Mouse (Mus musculus) liver, embryonic 14.5 days (tissue): Measurements from ENCODE around the gene Ptprd. TPM values are rescaled to one million over a fixed set of nuclear protein-coding genes. Genes with fewer than 3 reads are reported as not detected.

Experiments
- ATAC-seq: fragments of 200-750 bp; cut with Nextera tagmentation; 2 replicates; pipeline ENCODE4 v1.8.0; 2017; ENCODE audit warnings: moderate number of reproducible peaks, mild to moderate bottlenecking, moderate library complexity; ENCODE audit not compliant: insufficient read depth
- DNase-seq, 3 experiments: peaks; one replicate each; pipeline ENCODE4 v3.0.0-alpha.2; 2012 to 2013; ENCODE audit warnings: low read depth in 3 of 3, low spot score in 3 of 3
- H3K27ac ChIP-seq: fragments of 300-500 bp; sonication (generic); 2 replicates; pipeline ENCODE4 v1.5.1; 2014; ENCODE audit warnings: moderate library complexity, mild to moderate bottlenecking, control low read depth, inconsistent platforms
- H3K27me3 ChIP-seq: fragments of 300-500 bp; sonication (generic); 2 replicates; pipeline ENCODE4 v1.6.1; 2014; ENCODE audit warnings: mild to moderate bottlenecking, low read length, moderate library complexity; ENCODE audit not compliant: control insufficient read depth, insufficient read depth
- H3K36me3 ChIP-seq: fragments of 300-500 bp; sonication (generic); replicated peaks from 2 replicates; pipeline ENCODE4 v1.6.1; 2014; ENCODE audit warnings: low read depth; ENCODE audit not compliant: control insufficient read depth, insufficient read depth
- H3K4me1 ChIP-seq, 2 experiments: fragments of 200-500 bp in 1 of 2; fragments of 300-500 bp in 1 of 2; sonication (generic) in 1 of 2; replicated peaks; 2 replicates each; pipeline ENCODE4 v1.6.1; 2012 to 2014; ENCODE audit warnings: antibody characterized with exemption in 1 of 2, inconsistent platforms in 1 of 2, low read length in 1 of 2; ENCODE audit not compliant: control insufficient read depth in 2 of 2, insufficient read depth in 2 of 2
- H3K4me2 ChIP-seq: fragments of 300-500 bp; sonication (generic); 2 replicates; pipeline ENCODE4 v1.6.1; 2014; ENCODE audit warnings: low read depth, mild to moderate bottlenecking, control low read depth, moderate library complexity
- H3K4me3 ChIP-seq, 2 experiments: fragments of 200-500 bp in 1 of 2; fragments of 300-500 bp in 1 of 2; sonication (generic) in 1 of 2; 2 replicates each; pipeline ENCODE4 v1.5.1; 2012 to 2014; ENCODE audit warnings: low read depth in 2 of 2, low read length in 2 of 2, mild to moderate bottlenecking in 2 of 2, control low read depth in 1 of 2, inconsistent platforms in 1 of 2, moderate library complexity in 1 of 2; ENCODE audit not compliant: insufficient read depth in 1 of 2
- H3K9ac ChIP-seq: fragments of 300-500 bp; sonication (generic); replicated peaks from 2 replicates; pipeline ENCODE4 v1.6.1; 2014; ENCODE audit warnings: mild to moderate bottlenecking, control low read depth, moderate library complexity
- H3K9me3 ChIP-seq: fragments of 300-500 bp; sonication (generic); 2 replicates; pipeline ENCODE4 v1.6.1; 2016; ENCODE audit warnings: low read length, mixed read lengths; ENCODE audit not compliant: control insufficient read depth
- CTCF ChIP-seq: IDR thresholded peaks from 2 replicates; pipeline ENCODE4 v1.5.1; 2016; ENCODE audit warnings: antibody characterized with exemption, low read depth, control low read depth
- EP300 ChIP-seq: IDR thresholded peaks from 2 replicates; pipeline ENCODE4 v1.6.1; 2016; ENCODE audit warnings: antibody characterized with exemption, low read depth
- WGBS: fragments of 180-500 bp; shearing (Covaris S2); extraction: QIAGEN DNeasy Blood & Tissue Kit; methylation state at CpG from one replicate; pipeline ENCODE4 v1.1.7; 2014; ENCODE audit not compliant: insufficient replicate concordance; 5-methylcytosine and 5-hydroxymethylcytosine counted together
- polyA plus RNA-seq, 2 experiments: library from polyadenylated mRNA; depleted of rRNA in 1 of 2; stranded (reverse) in 1 of 2; unstranded in 1 of 2; fragments of >200 nt; fragmentation: Nextera tagmentation in 1 of 2; extraction: Ambion mirVana in 1 of 2; gene quantifications; 2 replicates each; pipeline versions ENCODE4 v1.2.1 to v1.2.3; 2012 to 2014

Gene Ptprd
- polyA plus RNA-seq, 2 experiments, result 1.5 to 2.8 TPM

GRCm38 (mm10) chr4:76021670-76022069 lies 2190.1 kb downstream of the Ptprd start:
- Histone ChIP-seq H3K36me3 (no peaks in the 10 kb centered on the region), H3K4me2 (no peak overlapping the region), H3K9me3 (no peaks in the 10 kb centered on the region), H3K4me1 (no peaks in the 10 kb centered on the region), H3K27me3 (no peaks in the 10 kb centered on the region), H3K27ac (no peak overlapping the region), H3K4me3 (no peak overlapping the region), H3K9ac (no peak overlapping the region)
- no peak for ATAC-seq
- TF ChIP-seq EP300 (no peak), CTCF (no peak)
- WGBS, result 64% methylated on average over 4 of the region's 4 CpGs
- DNase-seq, result no peak

DNA sequence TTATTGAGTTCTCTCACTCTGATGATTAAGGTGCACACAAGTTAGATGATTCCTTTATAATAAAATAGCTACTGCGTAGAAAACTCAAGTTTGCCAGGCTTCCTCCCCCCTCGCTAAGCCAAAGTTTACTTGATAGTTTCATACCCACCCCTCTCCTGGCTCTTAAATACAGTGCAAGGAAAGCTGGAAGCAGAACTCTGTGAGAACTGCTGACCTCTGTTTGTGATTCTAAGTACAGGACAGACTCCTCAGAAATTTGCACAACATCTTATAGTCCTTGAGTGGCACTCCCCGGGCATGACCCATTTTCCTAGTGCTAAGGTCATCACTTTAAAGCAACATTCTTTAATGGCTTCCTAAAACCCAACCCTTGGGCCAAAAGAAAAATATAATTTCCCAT lies 2196.7 kb downstream of the Ptprd start:
- Histone ChIP-seq H3K27me3 (no peaks in the 10 kb centered on the region), H3K4me1 (no peaks in the 10 kb centered on the region), H3K4me2 (no peak overlapping the region), H3K27ac (no peak overlapping the region), H3K9me3 (no peaks in the 10 kb centered on the region), H3K9ac (no peak overlapping the region), H3K4me3 (no peak overlapping the region), H3K36me3 (no peaks in the 10 kb centered on the region)
- TF ChIP-seq CTCF, result no peak
- DNase-seq (no peak), ATAC-seq (no peak)
- WGBS, result 73% methylated on average over 3 of the region's 3 CpGs

GRCm38 (mm10) chr4:76014151-76014840 lies 2197.5 kb downstream of the Ptprd start:
- ATAC-seq (no peak), DNase-seq (no peak)
- H3K4me2 ChIP-seq, result no peak overlapping the region
- no peaks in the 10 kb centered on the region for H3K9me3 ChIP-seq
- H3K27me3 ChIP-seq, result no peaks in the 10 kb centered on the region
- H3K36me3 ChIP-seq, result no peaks in the 10 kb centered on the region
- H3K4me3 ChIP-seq, result no peak overlapping the region
- TF ChIP-seq EP300 (no peak), CTCF (no peak)
- no peak overlapping the region for H3K9ac ChIP-seq
- 39% methylated on average over 3 of the region's 3 CpGs for WGBS
- H3K27ac ChIP-seq, result no peak overlapping the region
- no peaks in the 10 kb centered on the region for H3K4me1 ChIP-seq

- Histone ChIP-seq H3K4me1 (no peaks in the 10 kb centered on the region), H3K36me3 (no peaks in the 10 kb centered on the region), H3K27me3 (no peaks in the 10 kb centered on the region), H3K9me3 (no peaks in the 10 kb centered on the region), H3K9ac (no peak overlapping the region), H3K4me2 (no peak overlapping the region), H3K4me3 (no peak overlapping the region), H3K27ac (no peak overlapping the region)
- ATAC-seq (no peak), DNase-seq (no peak)
- WGBS, result 67% methylated on average over 4 of the region's 4 CpGs
- TF ChIP-seq CTCF, result no peak
- TF ChIP-seq EP300, result no peak
Observed at GRCm38 (mm10) chr4:76008580-76008979, 2203.2 kb downstream of the Ptprd start.

- H3K4me3 ChIP-seq, result no peak overlapping the region
- H3K9me3 ChIP-seq, result no peaks in the 10 kb centered on the region
- H3K36me3 ChIP-seq, result no peaks in the 10 kb centered on the region
- H3K27me3 ChIP-seq, result no peaks in the 10 kb centered on the region
- H3K27ac ChIP-seq, result no peak overlapping the region
- 66% methylated on average over 3 of the region's 3 CpGs for WGBS
- ATAC-seq (no peak), DNase-seq (no peak)
- no peak for TF ChIP-seq CTCF
- no peak for TF ChIP-seq EP300
- no peak overlapping the region for H3K9ac ChIP-seq
- no peak overlapping the region for H3K4me2 ChIP-seq
- no peaks in the 10 kb centered on the region for H3K4me1 ChIP-seq
Observed at GRCm38 (mm10) chr4:76007219-76007618, 2204.5 kb downstream of the Ptprd start.
